Mouse (Mus musculus) myocyte (in vitro differentiated cells): ENCODE measurements around the gene Ppp1r3d.

Source experiments
- CEBPB ChIP-seq: IDR thresholded peaks from 2 replicates; pipeline ENCODE4 v1.6.1; 2011; ENCODE audit warnings: mild to moderate bottlenecking, moderate library complexity; ENCODE audit not compliant: poor library complexity, insufficient read depth, severe bottlenecking
- E2F4 ChIP-seq: IDR thresholded peaks from one replicate; pipeline ENCODE4 v1.6.1; 2011; ENCODE audit warnings: mild to moderate bottlenecking, control low read depth, moderate library complexity; ENCODE audit not compliant: insufficient read depth
- MAX ChIP-seq: IDR thresholded peaks from one replicate; pipeline ENCODE4 v1.6.1; 2011; ENCODE audit warnings: low read depth, mild to moderate bottlenecking, control low read depth
- POLR2A ChIP-seq: IDR thresholded peaks from one replicate; pipeline ENCODE4 v1.6.1; 2011; ENCODE audit warnings: low read depth, mild to moderate bottlenecking, control low read depth, moderate library complexity; ENCODE audit not compliant: insufficient read length
- POLR2AphosphoS2 ChIP-seq: IDR thresholded peaks from one replicate; pipeline ENCODE4 v1.6.1; 2011; ENCODE audit warnings: low read depth, control low read depth; ENCODE audit not compliant: insufficient read length
- REST ChIP-seq: IDR thresholded peaks from one replicate; pipeline ENCODE4 v1.6.1; 2011; ENCODE audit warnings: mild to moderate bottlenecking, control low read depth, moderate library complexity; ENCODE audit not compliant: insufficient read depth, insufficient read length
- SRF ChIP-seq: IDR thresholded peaks from one replicate; pipeline ENCODE4 v1.6.1; 2011; ENCODE audit warnings: low read depth; ENCODE audit not compliant: control insufficient read depth, insufficient read length
- TCF12 ChIP-seq: IDR thresholded peaks from one replicate; pipeline ENCODE4 v1.6.1; 2011; ENCODE audit warnings: mild to moderate bottlenecking, control low read depth; ENCODE audit not compliant: poor library complexity, insufficient read depth, severe bottlenecking
- USF1 ChIP-seq: IDR thresholded peaks from one replicate; pipeline ENCODE4 v1.6.1; 2011; ENCODE audit warnings: low read depth, mild to moderate bottlenecking, control low read depth, moderate library complexity

GRCm38 (mm10) chr2:178428183-178428582, 13.9 kb upstream of the Ppp1r3d start:
- TF ChIP-seq POLR2A (no peak), REST (no peak), USF1 (no peak), E2F4 (no peak), POLR2AphosphoS2 (no peak), TCF12 (no peak), MAX (no peak), CEBPB (no peak), SRF (no peak)
